Mouse (Mus musculus) heart, adult 2 months (tissue): Measurements from ENCODE around the gene Lrrn4. TPM values are rescaled to one million over a fixed set of nuclear protein-coding genes. Genes with fewer than 3 reads are reported as not detected.

Experiments used
- DNase-seq, 2 experiments: peaks; one replicate each; pipeline ENCODE4 v3.0.0; 2021
- H3K27ac ChIP-seq: fragments of 200-600 bp; 2 replicates; pipeline ENCODE4 v1.8.1; 2022
- H3K27me3 ChIP-seq: fragments of 200-500 bp; 2 replicates; pipeline ENCODE4 v1.6.1; 2012; ENCODE audit warnings: mild to moderate bottlenecking, low read length, inconsistent platforms, mixed read lengths; ENCODE audit not compliant: control insufficient read depth, insufficient read depth
- H3K36me3 ChIP-seq: fragments of 200-500 bp; 2 replicates; pipeline ENCODE4 v1.6.1; 2012; ENCODE audit warnings: low read length, inconsistent platforms; ENCODE audit not compliant: control insufficient read depth, insufficient read depth
- H3K4me1 ChIP-seq: fragments of 200-500 bp; 2 replicates; pipeline ENCODE4 v1.6.1; 2011; ENCODE audit warnings: low read length; ENCODE audit not compliant: control insufficient read depth, insufficient read depth
- H3K4me3 ChIP-seq: fragments of 200-600 bp; 2 replicates; pipeline ENCODE4 v1.8.1; 2022
- H3K79me2 ChIP-seq: fragments of 200-500 bp; replicated peaks from 2 replicates; pipeline ENCODE4 v1.6.1; 2012; ENCODE audit warnings: mild to moderate bottlenecking, inconsistent platforms, low read length, moderate library complexity, mixed read lengths; ENCODE audit not compliant: control insufficient read depth, insufficient read depth
- H3K9ac ChIP-seq: fragments of 200-500 bp; 2 replicates; pipeline ENCODE4 v1.6.1; 2012; ENCODE audit warnings: low read depth, mild to moderate bottlenecking, control low read depth, inconsistent platforms, low read length, mixed read lengths
- CTCF ChIP-seq: fragments of 200-600 bp; IDR thresholded peaks from 2 replicates; pipeline ENCODE4 v1.8.1; 2022; ENCODE audit warnings: antibody characterized with exemption, mild to moderate bottlenecking, moderate library complexity
- EP300 ChIP-seq: fragments of 200-500 bp; IDR thresholded peaks from 2 replicates; pipeline ENCODE4 v1.6.1; 2011; ENCODE audit warnings: low read depth, low read length, control low read depth; ENCODE audit not compliant: insufficient read depth
- POLR2A ChIP-seq: fragments of 200-500 bp; IDR thresholded peaks from 2 replicates; pipeline ENCODE4 v1.6.1; 2011; ENCODE audit warnings: mild to moderate bottlenecking, low read depth, low read length, control low read depth; ENCODE audit not compliant: insufficient read depth
- WGBS: fragments of 180-500 bp; shearing (Covaris S2); methylation state at CpG from one replicate; pipeline ENCODE4 v1.1.7; 2018; 5-methylcytosine and 5-hydroxymethylcytosine counted together
- intact Hi-C: fragments of 180-260 bp; cut with DNase I; formaldehyde crosslinking; loops from one replicate; pipeline ENCODE4 v1.15.1; 2025
- polyA plus RNA-seq: library from polyadenylated mRNA; depleted of rRNA; stranded (reverse); fragments of >200 nt; gene quantifications from 2 replicates; pipeline ENCODE4 v1.2.3, GENCODE M21; 2012; rRNA removed
- total RNA-seq, 2 experiments: library from RNA; stranded (reverse); gene quantifications; 2 replicates each; pipeline ENCODE4 v1.2.3; 2021

The Lrrn4 gene
- total and polyA plus RNA-seq, 3 experiments, result 4.8 to 9.8 (median 5.9) TPM

DNA sequence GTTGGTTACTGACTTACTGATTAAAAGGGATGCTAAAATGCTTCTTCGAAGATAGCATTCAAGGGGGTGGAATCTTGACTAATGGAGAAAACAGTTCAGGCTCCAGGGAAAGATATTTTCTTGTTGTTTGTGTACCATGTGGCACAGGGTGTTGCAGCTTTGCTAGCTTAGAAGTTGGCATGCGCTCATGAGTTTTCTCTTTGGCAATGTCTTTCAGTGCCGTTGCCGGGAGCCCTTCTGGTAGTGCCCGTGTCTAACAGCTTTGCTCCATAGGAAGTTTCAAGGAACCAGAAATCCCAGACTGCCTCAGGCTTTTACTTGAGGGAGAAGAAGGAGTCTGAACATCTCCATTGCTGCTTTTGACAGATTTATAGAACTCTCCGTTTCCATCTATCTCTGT, 31.6 kb downstream of the Lrrn4 start:
- no peak for DNase-seq
- 87% methylated on average over 6 of the region's 6 CpGs for WGBS
- intact Hi-C loops, result loop anchor here (2.0 to 10.0 kb wide), 2 partner anchors 332 to 1796 kb away; partner anchors contain the start of gene Tmx4
- Histone ChIP-seq H3K4me1 (peaks cover 7% of the 10 kb centered on the region), H3K79me2 (peaks cover 3% of the 10 kb centered on the region; the same call in 1 of the 2 replicates), H3K36me3 (no peaks in the 10 kb centered on the region; the same call in 1 of the 2 replicates), H3K27ac (no peak overlapping the region), H3K27me3 (no peaks in the 10 kb centered on the region), H3K9ac (no peak overlapping the region), H3K4me3 (no peak overlapping the region)
- TF ChIP-seq EP300 (no peak), CTCF (no peak), POLR2A (no peak)

DNA sequence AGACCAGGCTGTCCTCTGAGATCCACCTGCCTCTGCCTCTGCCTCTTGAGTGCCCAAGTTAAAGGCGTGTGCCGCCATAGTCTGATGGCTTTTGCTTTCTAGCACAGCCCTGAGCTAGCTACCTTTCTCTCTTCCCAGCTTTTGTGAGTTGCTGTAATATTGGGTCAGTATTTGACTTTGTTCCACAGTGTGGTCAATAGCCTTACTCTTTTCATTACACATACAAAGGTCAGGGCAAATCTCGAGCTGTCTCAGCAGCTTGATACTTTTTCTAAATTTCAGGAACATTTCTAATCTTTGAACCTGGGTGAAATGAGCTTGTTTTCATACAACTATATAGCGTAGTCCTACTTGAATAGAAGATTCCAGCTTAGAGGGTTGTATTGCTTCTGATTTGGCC, 32.3 kb downstream of the Lrrn4 start:
- Histone ChIP-seq H3K9ac (no peak overlapping the region), H3K27me3 (no peaks in the 10 kb centered on the region), H3K27ac (no peak overlapping the region), H3K79me2 (peaks cover 3% of the 10 kb centered on the region; the same call in 1 of the 2 replicates), H3K4me1 (peaks cover 7% of the 10 kb centered on the region), H3K36me3 (no peaks in the 10 kb centered on the region; the same call in 1 of the 2 replicates), H3K4me3 (no peak overlapping the region)
- DNase-seq, result no peak
- no peak for TF ChIP-seq CTCF
- no peak for TF ChIP-seq POLR2A
- TF ChIP-seq EP300, result no peak
- intact Hi-C loops, result loop anchor here (2.0 to 10.0 kb wide), 2 partner anchors 332 to 1796 kb away; partner anchors contain the start of gene Tmx4
- WGBS, result 91% methylated on average over 4 of the region's 4 CpGs

DNA sequence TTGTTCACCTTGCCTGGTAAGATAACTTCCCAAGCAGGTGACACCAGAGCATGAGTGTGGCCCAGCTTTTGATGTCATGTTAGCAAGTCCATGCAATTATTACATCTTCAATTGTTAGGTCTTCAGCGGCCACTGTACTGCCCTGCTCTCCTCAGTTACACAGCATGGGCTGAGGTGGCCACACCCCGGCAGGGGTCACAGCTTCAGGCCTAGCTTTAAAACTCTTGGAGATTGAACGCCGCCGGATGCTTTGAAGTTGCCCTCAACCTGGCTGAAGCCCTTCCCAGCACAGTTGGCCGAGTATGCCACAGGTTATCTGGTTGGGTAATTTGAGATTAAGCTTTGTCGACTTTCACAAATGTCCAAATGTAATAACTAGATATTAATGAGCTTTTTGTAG, 33.1 kb downstream of the Lrrn4 start:
- no peak for DNase-seq
- no peaks in the 10 kb centered on the region; the same call in 1 of the 2 replicates for H3K36me3 ChIP-seq
- WGBS, result 45% methylated on average over 7 of the region's 7 CpGs
- H3K4me3 ChIP-seq, result peak overlapping the region; percentile 95
- H3K27me3 ChIP-seq, result no peaks in the 10 kb centered on the region
- peaks cover 3% of the 10 kb centered on the region; the same call in 1 of the 2 replicates for H3K79me2 ChIP-seq
- H3K27ac ChIP-seq, result no peak overlapping the region
- intact Hi-C loops, result loop anchor here (10.0 kb wide), 1 partner anchor 1797 kb away; the partner anchor contains the start of gene Tmx4
- H3K4me1 ChIP-seq, result peaks cover 7% of the 10 kb centered on the region
- H3K9ac ChIP-seq, result peak overlapping the region; percentile 58
- TF ChIP-seq CTCF (no peak), EP300 (no peak), POLR2A (no peak)

DNA sequence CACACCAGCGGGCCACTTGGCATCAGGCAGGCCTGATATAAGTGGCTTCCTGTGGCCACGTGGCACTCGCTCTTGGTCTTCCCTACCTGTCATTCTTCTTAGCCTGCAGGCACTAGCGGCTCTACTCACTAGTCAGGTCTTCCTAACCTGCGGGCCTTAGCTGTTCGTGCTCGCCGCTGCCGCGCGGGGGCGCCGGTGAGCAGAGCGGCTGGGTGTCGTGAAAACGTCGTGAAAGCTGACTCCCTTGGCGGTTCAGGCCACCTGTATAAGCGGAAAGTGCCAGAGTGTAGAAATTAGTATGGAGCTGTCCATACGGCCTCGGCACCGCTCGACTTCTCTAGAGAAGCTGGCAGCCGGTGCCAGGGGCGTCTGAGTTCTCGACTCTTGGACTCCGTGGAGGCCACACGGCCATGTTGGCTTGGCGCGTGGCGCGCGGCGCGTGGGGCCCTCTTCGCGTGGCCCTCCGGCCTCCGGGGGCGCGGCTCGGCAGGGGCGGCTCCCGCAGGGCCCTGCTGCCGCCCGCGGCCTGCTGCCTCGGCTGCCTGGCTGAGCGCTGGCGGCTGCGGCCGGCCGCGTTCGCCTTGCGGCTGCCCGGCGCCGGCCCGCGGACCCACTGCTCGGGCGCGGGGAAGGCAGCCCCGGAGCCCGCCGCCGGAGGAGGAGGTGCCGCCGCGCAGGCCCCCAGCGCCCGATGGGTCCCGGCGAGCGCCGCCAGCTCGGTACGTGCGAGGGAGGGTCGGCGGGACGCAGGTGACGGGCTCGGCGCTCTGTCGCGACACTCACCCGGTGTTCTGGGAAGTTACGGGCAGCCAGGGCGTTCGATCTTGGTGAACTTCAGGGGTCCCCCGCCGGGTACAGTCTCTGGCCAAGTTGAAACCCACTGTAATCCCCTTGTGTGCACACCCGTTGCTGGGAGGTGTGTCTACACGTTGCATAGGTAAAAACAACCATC, 34.0 kb downstream of the Lrrn4 start, which contains the start of gene Crls1:
Gene Crls1, plus strand, starts transcription at position 260 of the 952 bp plus-strand sequence.
- H3K9ac ChIP-seq, result peak within 1 kb of the TSS; percentile 98

DNA sequence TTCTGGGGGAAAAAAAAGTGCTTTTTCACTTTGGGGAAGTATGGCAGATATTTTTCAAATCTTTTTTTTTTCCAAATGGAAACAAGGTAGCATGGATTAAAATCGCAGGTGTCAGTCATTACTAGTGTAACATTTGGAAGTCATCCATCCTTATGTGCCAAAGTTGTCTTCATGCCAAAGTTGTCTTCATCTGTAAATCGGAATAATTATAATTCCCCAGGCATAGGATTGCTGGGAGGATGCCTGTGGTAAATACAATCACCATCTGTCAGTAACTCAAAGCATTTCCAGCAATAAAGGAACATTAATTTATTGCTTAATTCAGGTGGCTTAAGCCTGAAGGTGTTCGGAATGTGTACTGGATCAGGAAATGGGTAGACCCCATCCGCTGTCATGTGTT, 39.6 kb downstream of the Lrrn4 start:
- Histone ChIP-seq H3K27me3 (no peaks in the 10 kb centered on the region), H3K36me3 (no peaks in the 10 kb centered on the region), H3K4me3 (no peak overlapping the region), H3K27ac (no peak overlapping the region), H3K4me1 (no peaks in the 10 kb centered on the region), H3K9ac (no peak overlapping the region), H3K79me2 (no peaks in the 10 kb centered on the region)
- intact Hi-C loops, result loop anchor here (10.0 kb wide), 1 partner anchor 1804 kb away; the partner anchor contains the start of gene Tmx4
- WGBS, result 89% methylated on average over 4 of the region's 4 CpGs
- no peak for DNase-seq
- TF ChIP-seq EP300 (no peak), CTCF (no peak), POLR2A (no peak)

More for the DNA sequence above, 34.0 kb downstream of the Lrrn4 start, which contains the start of gene Crls1:
- Histone ChIP-seq H3K27ac (peak within 1 kb of the TSS; percentile 78), H3K4me3 (peak within 1 kb of the TSS; percentile 95), H3K79me2 (peaks cover 3% of the 10 kb centered on the region; the same call in 1 of the 2 replicates), H3K36me3 (no peaks in the 10 kb centered on the region; the same call in 1 of the 2 replicates), H3K4me1 (peaks cover 7% of the 10 kb centered on the region), H3K27me3 (no peaks in the 10 kb centered on the region)
- TF ChIP-seq EP300, result peak; percentile 78; the same call in 1 of the 2 replicates
- peak; percentile 61 for TF ChIP-seq POLR2A
- no peak for TF ChIP-seq CTCF
- 1% methylated on average over 95 of the region's 96 CpGs for WGBS
- intact Hi-C loops, result loop anchor here (1.0 to 10.0 kb wide), 3 partner anchors 30 to 1798 kb away; partner anchors contain the start of genes Mcm8, Tmx4 and Trmt6
- DNase-seq, result peak; percentile 94 to 99

Other genes with a start within 250 kb of the Lrrn4 start
- gene Shld1, start 194.0 kb downstream of the Lrrn4 start, total RNA-seq, result 10 to 100 TPM; 34.8 to 57.6 TPM
- gene Shld1, start 194.0 kb downstream of the Lrrn4 start, polyA plus RNA-seq, result 37.8 and 50.5 TPM in 2 replicates
- under 1 TPM; 0.45 to 0.47 TPM for gene Chgb, start 99.6 kb downstream of the Lrrn4 start, total RNA-seq
- 0.08 TPM in 1 of 2 replicates, not detected in the other for gene Chgb, start 99.6 kb downstream of the Lrrn4 start, polyA plus RNA-seq
- gene Trmt6, start 64.8 kb downstream of the Lrrn4 start, total RNA-seq, result 1 to 10 TPM; 5.2 to 6.7 TPM
- 1.9 and 5.0 TPM in 2 replicates for gene Trmt6, start 64.8 kb downstream of the Lrrn4 start, polyA plus RNA-seq
- gene Mcm8, start 64.8 kb downstream of the Lrrn4 start, total RNA-seq, result 1 to 10 TPM; 2.7 to 2.8 TPM
- gene Mcm8, start 64.8 kb downstream of the Lrrn4 start, polyA plus RNA-seq, result 0.82 and 2.0 TPM in 2 replicates
- gene Crls1, start 34.2 kb downstream of the Lrrn4 start, total RNA-seq, result 10 to 100 TPM; 19.5 to 20.1 TPM
- 21.9 and 36.0 TPM in 2 replicates for gene Crls1, start 34.2 kb downstream of the Lrrn4 start, polyA plus RNA-seq
- gene Fermt1, start 65.0 kb upstream of the Lrrn4 start, total RNA-seq, result not detected
- gene Fermt1, start 65.0 kb upstream of the Lrrn4 start, polyA plus RNA-seq, result 0.02 TPM in 1 of 2 replicates, not detected in the other